Mouse (Mus musculus) right cerebral cortex, postnatal 36 days (tissue): ENCODE data around the gene Paqr4.
A peak's percentile ranks its signal among the peaks of the same experiment; 100 is the strongest.
"Not testable (repeated sequence)": the region's sequence is repeated elsewhere in the genome, so short reads cannot be mapped to it uniquely, and the experiment has no call there.

ENCODE experiments used
- DNase-seq, 2 experiments: peaks; one replicate each; pipeline ENCODE4 v3.0.0; 2022; ENCODE audit warnings: low spot score in 2 of 2, mixed read lengths in 1 of 2

Gene Paqr4

GRCm38 (mm10) chr17:23740598-23741021 is at the start of gene Paqr4:
TSS of gene Paqr4 (minus strand) at chr17:23740867.
- no peak for DNase-seq

GRCm38 (mm10) chr17:23789749-23790268 is 49.1 kb upstream of the Paqr4 start:
- DNase-seq = no peak

GRCm38 (mm10) chr17:23788973-23789372 is 48.3 kb upstream of the Paqr4 start:
- DNase-seq = no peak

- no peak for DNase-seq
Observed at GRCm38 (mm10) chr17:23786510-23786931, 45.9 kb upstream of the Paqr4 start.

- DNase-seq = peak; percentile 88 to 92
Observed at GRCm38 (mm10) chr17:23785561-23786471, 45.1 kb upstream of the Paqr4 start, which contains the start of gene Flywch2. TSS of gene Flywch2 (minus strand) at chr17:23786081.

GRCm38 (mm10) chr17:23783352-23783751 is 42.7 kb upstream of the Paqr4 start:
- no peak for DNase-seq

- DNase-seq = no peak
Observed at GRCm38 (mm10) chr17:23778447-23778846, 37.8 kb upstream of the Paqr4 start.

GRCm38 (mm10) chr17:23777141-23777540 is 36.5 kb upstream of the Paqr4 start:
- no peak for DNase-seq

- DNase-seq = no peak
Observed at GRCm38 (mm10) chr17:23776216-23776615, 35.5 kb upstream of the Paqr4 start.

- peak; percentile 66 to 73 for DNase-seq
Observed at GRCm38 (mm10) chr17:23774090-23774489, 33.4 kb upstream of the Paqr4 start.

GRCm38 (mm10) chr17:23773676-23774075 is 33.0 kb upstream of the Paqr4 start:
- DNase-seq = no peak

GRCm38 (mm10) chr17:23772219-23772556 is 31.5 kb upstream of the Paqr4 start:
- not testable (repeated sequence) for DNase-seq

- peak; percentile 99 for DNase-seq
Observed at GRCm38 (mm10) chr17:23771284-23772218, 30.9 kb upstream of the Paqr4 start, which contains the start of gene Flywch1. TSS of gene Flywch1 (minus strand) at chr17:23771602.

GRCm38 (mm10) chr17:23770896-23771283 is 30.2 kb upstream of the Paqr4 start:
- DNase-seq = no peak

GRCm38 (mm10) chr17:23770493-23770892 is 29.8 kb upstream of the Paqr4 start:
- no peak for DNase-seq

GRCm38 (mm10) chr17:23762976-23763375 is 22.3 kb upstream of the Paqr4 start:
- no peak for DNase-seq

GRCm38 (mm10) chr17:23761155-23761554 is 20.5 kb upstream of the Paqr4 start:
- DNase-seq = no peak

- DNase-seq = no peak
Observed at GRCm38 (mm10) chr17:23760231-23760630, 19.6 kb upstream of the Paqr4 start.

GRCm38 (mm10) chr17:23758801-23759200 is 18.1 kb upstream of the Paqr4 start:
- no peak for DNase-seq

- DNase-seq = no peak
Observed at GRCm38 (mm10) chr17:23757581-23757980, 16.9 kb upstream of the Paqr4 start.

GRCm38 (mm10) chr17:23755689-23756088 is 15.0 kb upstream of the Paqr4 start:
- DNase-seq = no peak
